Mouse (Mus musculus) forebrain, embryonic 12.5 days (tissue): ENCODE results near the gene Gucy1b2. TPM values are rescaled to one million over a fixed set of nuclear protein-coding genes. Genes with fewer than 3 reads are reported as not detected.

Experiments
- ATAC-seq: fragments of 200-750 bp; cut with Nextera tagmentation; 2 replicates; pipeline ENCODE4 v1.8.0; 2017; ENCODE audit warnings: moderate TSS enrichment; ENCODE audit not compliant: low FRiP score
- H3K27ac ChIP-seq: fragments of 300-500 bp; sonication (generic); 2 replicates; pipeline ENCODE4 v1.5.1; 2016; ENCODE audit warnings: mild to moderate bottlenecking
- H3K27me3 ChIP-seq: fragments of 300-500 bp; sonication (generic); 2 replicates; pipeline ENCODE4 v1.6.1; 2016; ENCODE audit warnings: mild to moderate bottlenecking
- H3K36me3 ChIP-seq: fragments of 300-500 bp; sonication (generic); replicated peaks from 2 replicates; pipeline ENCODE4 v1.6.1; 2016; ENCODE audit warnings: mild to moderate bottlenecking
- H3K4me1 ChIP-seq: fragments of 300-500 bp; sonication (generic); 2 replicates; pipeline ENCODE4 v1.6.1; 2016
- H3K4me2 ChIP-seq: fragments of 300-500 bp; sonication (generic); 2 replicates; pipeline ENCODE4 v1.6.1; 2016; ENCODE audit warnings: mild to moderate bottlenecking, moderate library complexity
- H3K4me3 ChIP-seq: fragments of 300-500 bp; sonication (generic); replicated peaks from 2 replicates; pipeline ENCODE4 v1.5.1; 2016; ENCODE audit warnings: mild to moderate bottlenecking
- H3K9ac ChIP-seq: fragments of 300-500 bp; sonication (generic); 2 replicates; pipeline ENCODE4 v1.6.1; 2016; ENCODE audit warnings: mild to moderate bottlenecking
- H3K9me3 ChIP-seq: fragments of 300-500 bp; sonication (generic); 2 replicates; pipeline ENCODE4 v1.6.1; 2016
- WGBS: fragments of 180-500 bp; shearing (Covaris S2); methylation state at CpG from one replicate; pipeline ENCODE4 v1.1.7; 2016; 5-methylcytosine and 5-hydroxymethylcytosine counted together
- polyA plus RNA-seq: library from polyadenylated mRNA; unstranded; fragments of >200 nt; fragmentation: Nextera tagmentation; extraction: Ambion mirVana; gene quantifications from 2 replicates; pipeline ENCODE4 v1.2.1, GENCODE M21; 2016

Gene Gucy1b2
- polyA plus RNA-seq, 1 experiment from 2014 or later = 2.8 TPM

DNA sequence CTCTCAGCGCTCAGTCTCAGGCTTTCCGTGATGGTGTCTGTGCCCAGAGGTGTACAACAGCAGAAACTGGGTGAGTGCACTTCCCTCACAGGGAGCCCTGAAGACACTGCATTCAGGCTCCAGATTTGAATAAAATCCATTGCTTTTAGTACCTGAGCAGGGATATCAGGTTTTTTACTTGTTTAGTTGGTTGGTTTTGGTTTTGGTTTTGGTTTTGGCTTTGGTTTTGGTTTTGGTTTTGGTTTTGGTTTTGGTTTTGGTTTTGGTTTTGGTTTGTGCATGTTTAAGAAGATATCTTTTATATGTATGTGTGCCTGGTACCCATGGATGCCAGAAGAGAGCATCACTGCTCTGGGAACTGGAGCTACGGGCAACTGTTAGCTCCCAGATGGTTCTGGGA, 105.2 kb downstream of the Gucy1b2 start:
- Histone ChIP-seq H3K9me3 (no peaks in the 10 kb centered on the region), H3K4me1 (peaks cover 11% of the 10 kb centered on the region), H3K4me3 (no peak overlapping the region), H3K4me2 (no peak overlapping the region), H3K9ac (no peak overlapping the region), H3K36me3 (peaks cover 20% of the 10 kb centered on the region), H3K27ac (no peak overlapping the region), H3K27me3 (no peaks in the 10 kb centered on the region)
- WGBS = 90% methylated on average over 3 of the region's 3 CpGs
- ATAC-seq = no peak

- H3K4me3 ChIP-seq = no peak overlapping the region
- H3K36me3 ChIP-seq = peaks cover 20% of the 10 kb centered on the region
- H3K27me3 ChIP-seq = no peaks in the 10 kb centered on the region
- no peaks in the 10 kb centered on the region for H3K9me3 ChIP-seq
- peaks cover 11% of the 10 kb centered on the region for H3K4me1 ChIP-seq
- ATAC-seq = no peak
- H3K4me2 ChIP-seq = no peak overlapping the region
- 82% methylated on average over 4 of the region's 4 CpGs for WGBS
- no peak overlapping the region for H3K9ac ChIP-seq
- H3K27ac ChIP-seq = no peak overlapping the region
Measured at GRCm38 (mm10) chr14:62350186-62350585, 105.9 kb downstream of the Gucy1b2 start.

GRCm38 (mm10) chr14:62349786-62350185, 106.3 kb downstream of the Gucy1b2 start:
- Histone ChIP-seq H3K4me1 (peaks cover 11% of the 10 kb centered on the region), H3K9ac (no peak overlapping the region), H3K27ac (no peak overlapping the region), H3K36me3 (peaks cover 20% of the 10 kb centered on the region), H3K9me3 (no peaks in the 10 kb centered on the region), H3K4me2 (no peak overlapping the region), H3K4me3 (no peak overlapping the region), H3K27me3 (no peaks in the 10 kb centered on the region)
- WGBS = 90% methylated on average over 5 of the region's 5 CpGs
- ATAC-seq = no peak

DNA sequence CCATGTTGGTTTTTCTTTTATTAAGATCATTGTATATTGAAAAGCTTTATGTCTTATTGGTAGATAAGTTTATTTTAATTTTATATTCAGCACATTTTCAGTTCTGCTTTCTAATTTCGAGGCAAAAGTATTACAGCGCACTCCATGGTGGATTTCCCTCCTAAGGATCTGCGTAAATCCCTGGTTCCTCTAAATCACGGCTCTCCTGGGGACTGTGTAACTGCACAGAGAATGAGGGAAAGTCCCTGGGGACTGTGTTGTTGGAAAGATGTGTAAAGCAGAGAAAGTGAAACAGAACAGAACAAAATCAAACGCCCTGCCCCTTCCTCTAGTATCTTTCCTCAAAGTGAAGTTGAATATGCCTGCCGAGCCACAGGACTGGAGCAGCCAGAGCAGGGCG, 109.0 kb downstream of the Gucy1b2 start:
- Histone ChIP-seq H3K27ac (no peak overlapping the region), H3K4me3 (no peak overlapping the region), H3K27me3 (no peaks in the 10 kb centered on the region), H3K36me3 (peaks cover 11% of the 10 kb centered on the region), H3K9ac (no peak overlapping the region), H3K9me3 (no peaks in the 10 kb centered on the region), H3K4me1 (peaks cover 21% of the 10 kb centered on the region), H3K4me2 (no peak overlapping the region)
- no peak for ATAC-seq
- 80% methylated on average over 7 of the region's 7 CpGs for WGBS

DNA sequence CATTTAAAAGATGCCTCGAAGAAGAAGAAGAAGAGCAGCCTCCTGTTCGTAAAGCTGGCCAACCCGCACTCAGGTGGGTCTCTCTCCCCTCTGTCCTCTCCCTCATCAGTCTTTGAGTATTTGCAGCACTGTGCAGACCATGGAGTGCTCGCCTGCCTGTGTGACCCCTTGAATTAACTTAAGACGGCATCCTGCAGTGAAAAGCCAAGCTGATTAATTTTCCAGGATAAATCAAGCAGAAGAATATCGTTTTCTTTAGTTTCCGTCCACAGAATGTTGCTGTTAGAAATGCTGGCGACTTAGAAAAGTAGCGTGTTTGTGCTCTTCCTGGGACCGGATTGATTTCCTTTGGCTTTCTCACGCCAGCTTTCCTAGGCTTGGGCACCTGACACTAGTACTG, 109.5 kb downstream of the Gucy1b2 start:
- Histone ChIP-seq H3K27ac (no peak overlapping the region), H3K9ac (no peak overlapping the region), H3K27me3 (no peaks in the 10 kb centered on the region), H3K4me2 (no peak overlapping the region), H3K9me3 (no peaks in the 10 kb centered on the region), H3K4me1 (peaks cover 25% of the 10 kb centered on the region), H3K36me3 (peaks cover 11% of the 10 kb centered on the region), H3K4me3 (no peak overlapping the region)
- no peak for ATAC-seq
- whole genome bisulfite sequencing = 32% methylated on average over 11 of the region's 11 CpGs

Other genes starting within 250 kb of the Gucy1b2 start
- gene Rnaseh2b, start 163.7 kb downstream of the Gucy1b2 start, polyA plus RNA-seq = 78.8 and 80.8 TPM in 2 replicates
- gene Dleu7, start 163.2 kb downstream of the Gucy1b2 start, polyA plus RNA-seq = 9.1 and 10.2 TPM in 2 replicates
- gene Fam124a, start 99.4 kb upstream of the Gucy1b2 start, polyA plus RNA-seq = 13.5 and 18.2 TPM in 2 replicates
- 0.41 TPM in 1 of 2 replicates, not detected in the other for gene Gm4131, start 110.6 kb upstream of the Gucy1b2 start, polyA plus RNA-seq
- gene Serpine3, start 207.4 kb upstream of the Gucy1b2 start, polyA plus RNA-seq = not detected in 2 replicates